Mouse (Mus musculus): ENCODE measurements around the gene Ralgds. TPM values are rescaled to one million over a fixed set of nuclear protein-coding genes. Genes with fewer than 3 reads are reported as not detected.

The Ralgds gene
- total and polyA plus RNA-seq, 2 experiments from 2014 or later = 84.6 to 292 TPM

- peaks cover 44% of the 10 kb centered on the region for H3K4me1 ChIP-seq (ENCODE audit: insufficient read depth, low read length)
- peaks cover 25% of the 10 kb centered on the region for H3K36me3 ChIP-seq (ENCODE audit: insufficient read depth, low read length)
- no peaks in the 10 kb centered on the region for H3K27me3 ChIP-seq (ENCODE audit: insufficient read depth, low read length)
- ATAC-seq (ENCODE audit: low FRiP score) = peak; percentile 53; the same call in 1 of the 2 replicates
- H3K4me3 ChIP-seq (ENCODE audit: low read depth, low read length) = no peak overlapping the region
- peak overlapping the region; percentile 55 for H3K27ac ChIP-seq (ENCODE audit: low read depth, low read length)
- H3K9ac ChIP-seq (replicated peaks; ENCODE audit: low read length, poor library complexity, severe bottlenecking) = peak overlapping the region; percentile 1; the same call in 1 of the 2 replicates
- WGBS = 24% methylated on average over 7 of the region's 7 CpGs
- H3K9me3 ChIP-seq (ENCODE audit: low read length) = no peaks in the 10 kb centered on the region
- peak; percentile 81 for DNase-seq (ENCODE audit: low spot score)
- H3K4me2 ChIP-seq (ENCODE audit: low read depth, low read length, poor library complexity, severe bottlenecking) = no peak overlapping the region
- TF ChIP-seq CTCF (IDR thresholded peaks at IDR 0.05) = no peak
These were observed 26.3 kb downstream of the Ralgds start for GRCm38 (mm10) chr2:28539206-28539605.

GRCm38 (mm10) chr2:28539949-28540348, 27.0 kb downstream of the Ralgds start:
- ATAC-seq (ENCODE audit: low FRiP score) = no peak
- no peak overlapping the region for H3K4me3 ChIP-seq (ENCODE audit: low read depth, low read length)
- H3K27me3 ChIP-seq (ENCODE audit: insufficient read depth, low read length) = no peaks in the 10 kb centered on the region
- H3K4me2 ChIP-seq (ENCODE audit: low read depth, low read length, poor library complexity, severe bottlenecking) = no peak overlapping the region
- TF ChIP-seq CTCF (IDR thresholded peaks at IDR 0.05) = no peak
- H3K36me3 ChIP-seq (ENCODE audit: insufficient read depth, low read length) = peaks cover 32% of the 10 kb centered on the region
- peaks cover 36% of the 10 kb centered on the region for H3K4me1 ChIP-seq (ENCODE audit: insufficient read depth, low read length)
- 0 out of 2 replicates have a peak overlapping the region, but pooled peaks have one; percentile 32 for H3K27ac ChIP-seq (ENCODE audit: low read depth, low read length)
- DNase-seq (ENCODE audit: low spot score) = no peak
- H3K9ac ChIP-seq (replicated peaks; ENCODE audit: low read length, poor library complexity, severe bottlenecking) = no peak overlapping the region; the same call in 1 of the 2 replicates
- H3K9me3 ChIP-seq (ENCODE audit: low read length) = no peaks in the 10 kb centered on the region
- WGBS = 49% methylated on average over 2 of the region's 2 CpGs

GRCm38 (mm10) chr2:28540587-28541227, 27.8 kb downstream of the Ralgds start:
- H3K36me3 ChIP-seq (ENCODE audit: insufficient read depth, low read length) = peaks cover 40% of the 10 kb centered on the region
- H3K4me3 ChIP-seq (ENCODE audit: low read depth, low read length) = no peak overlapping the region
- no peak overlapping the region for H3K27ac ChIP-seq (ENCODE audit: low read depth, low read length)
- ATAC-seq (ENCODE audit: low FRiP score) = no peak
- 78% methylated on average over 8 of the region's 8 CpGs for WGBS
- peaks cover 29% of the 10 kb centered on the region for H3K4me1 ChIP-seq (ENCODE audit: insufficient read depth, low read length)
- no peaks in the 10 kb centered on the region for H3K27me3 ChIP-seq (ENCODE audit: insufficient read depth, low read length)
- no peak for DNase-seq (ENCODE audit: low spot score)
- no peaks in the 10 kb centered on the region for H3K9me3 ChIP-seq (ENCODE audit: low read length)
- H3K9ac ChIP-seq (replicated peaks; ENCODE audit: low read length, poor library complexity, severe bottlenecking) = no peak overlapping the region
- H3K4me2 ChIP-seq (ENCODE audit: low read depth, low read length, poor library complexity, severe bottlenecking) = no peak overlapping the region
- no peak for TF ChIP-seq CTCF (IDR thresholded peaks at IDR 0.05)

GRCm38 (mm10) chr2:28543894-28544293, 31.0 kb downstream of the Ralgds start:
- TF ChIP-seq CTCF (IDR thresholded peaks at IDR 0.05) = no peak
- H3K9me3 ChIP-seq (ENCODE audit: low read length) = no peaks in the 10 kb centered on the region
- peaks cover 65% of the 10 kb centered on the region for H3K36me3 ChIP-seq (ENCODE audit: insufficient read depth, low read length)
- no peak overlapping the region for H3K4me3 ChIP-seq (ENCODE audit: low read depth, low read length)
- ATAC-seq (ENCODE audit: low FRiP score) = no peak
- H3K27me3 ChIP-seq (ENCODE audit: insufficient read depth, low read length) = no peaks in the 10 kb centered on the region
- no peak overlapping the region for H3K4me2 ChIP-seq (ENCODE audit: low read depth, low read length, poor library complexity, severe bottlenecking)
- no peak overlapping the region for H3K9ac ChIP-seq (replicated peaks; ENCODE audit: low read length, poor library complexity, severe bottlenecking)
- no peak overlapping the region for H3K27ac ChIP-seq (ENCODE audit: low read depth, low read length)
- no peak for DNase-seq (ENCODE audit: low spot score)
- H3K4me1 ChIP-seq (ENCODE audit: insufficient read depth, low read length) = peaks cover 10% of the 10 kb centered on the region
- 91% methylated on average over 8 of the region's 8 CpGs for WGBS

- Histone ChIP-seq H3K9me3 (ENCODE audit: low read length) (no peaks in the 10 kb centered on the region), H3K36me3 (ENCODE audit: insufficient read depth, low read length) (peaks cover 82% of the 10 kb centered on the region), H3K9ac (replicated peaks; ENCODE audit: low read length, poor library complexity, severe bottlenecking) (no peak overlapping the region), H3K4me1 (ENCODE audit: insufficient read depth, low read length) (no peaks in the 10 kb centered on the region), H3K4me3 (ENCODE audit: low read depth, low read length) (no peak overlapping the region), H3K27ac (ENCODE audit: low read depth, low read length) (no peak overlapping the region), H3K4me2 (ENCODE audit: low read depth, low read length, poor library complexity, severe bottlenecking) (no peak overlapping the region), H3K27me3 (ENCODE audit: insufficient read depth, low read length) (no peaks in the 10 kb centered on the region)
- DNase-seq (ENCODE audit: low spot score) = peak; percentile 88
- no peak for ATAC-seq (ENCODE audit: low FRiP score)
- no peak for TF ChIP-seq CTCF (IDR thresholded peaks at IDR 0.05)
These were observed 33.1 kb downstream of the Ralgds start for GRCm38 (mm10) chr2:28545976-28546375.

GRCm38 (mm10) chr2:28546560-28546959, 33.6 kb downstream of the Ralgds start:
- no peak for ATAC-seq (ENCODE audit: low FRiP score)
- no peak overlapping the region for H3K27ac ChIP-seq (ENCODE audit: low read depth, low read length)

More at GRCm38 (mm10) chr2:28546560-28546959, 33.6 kb downstream of the Ralgds start:
- 74% methylated on average over 6 of the region's 6 CpGs for WGBS
- no peaks in the 10 kb centered on the region for H3K9me3 ChIP-seq (ENCODE audit: low read length)
- no peak for TF ChIP-seq CTCF (IDR thresholded peaks at IDR 0.05)
- H3K4me3 ChIP-seq (ENCODE audit: low read depth, low read length) = no peak overlapping the region
- no peaks in the 10 kb centered on the region for H3K27me3 ChIP-seq (ENCODE audit: insufficient read depth, low read length)
- peaks cover 88% of the 10 kb centered on the region for H3K36me3 ChIP-seq (ENCODE audit: insufficient read depth, low read length)
- no peak for DNase-seq (ENCODE audit: low spot score)
- no peaks in the 10 kb centered on the region for H3K4me1 ChIP-seq (ENCODE audit: insufficient read depth, low read length)
- no peak overlapping the region for H3K4me2 ChIP-seq (ENCODE audit: low read depth, low read length, poor library complexity, severe bottlenecking)
- no peak overlapping the region for H3K9ac ChIP-seq (replicated peaks; ENCODE audit: low read length, poor library complexity, severe bottlenecking)

Data from midbrain, postnatal 0 days (tissue).